Mouse (Mus musculus) CH12.LX (cell line): ENCODE data around the gene Hist1h3b. TPM values are rescaled to one million over a fixed set of nuclear protein-coding genes. Genes with fewer than 3 reads are reported as not detected.

Experiments used
- DNase-seq: peaks from one replicate; pipeline ENCODE4 v3.0.0-alpha.2; 2013; ENCODE audit errors: extremely low read depth
- H3K27ac ChIP-seq: 2 replicates; pipeline ENCODE4 v1.5.1; 2012; ENCODE audit warnings: low read depth, mild to moderate bottlenecking, control low read depth, moderate library complexity; ENCODE audit not compliant: insufficient read depth
- H3K27me3 ChIP-seq: replicated peaks from 2 replicates; pipeline ENCODE3; 2012; ENCODE audit warnings: inconsistent platforms
- H3K36me3 ChIP-seq, 2 experiments: replicated peaks in 1 of 2; 2 replicates each; pipeline versions ENCODE3 to v1.6.1; 2012; ENCODE audit warnings: inconsistent platforms in 1 of 2, low read length in 1 of 2, mild to moderate bottlenecking in 1 of 2, mixed read lengths in 1 of 2, moderate library complexity in 1 of 2; ENCODE audit not compliant: control insufficient read depth in 1 of 2, insufficient read depth in 1 of 2
- H3K4me1 ChIP-seq, 2 experiments: 2 replicates each; pipeline ENCODE4 v1.6.1; 2012; ENCODE audit warnings: inconsistent platforms in 1 of 2, moderate library complexity in 1 of 2; ENCODE audit not compliant: insufficient read depth in 2 of 2, control insufficient read depth in 1 of 2
- H3K4me2 ChIP-seq: 2 replicates; pipeline ENCODE4 v1.6.1; 2012; ENCODE audit warnings: low read depth, mild to moderate bottlenecking, control low read depth; ENCODE audit not compliant: poor library complexity, insufficient read depth, severe bottlenecking
- H3K4me3 ChIP-seq, 3 experiments: fragments of 150-350 bp in 1 of 3; sonication (generic) in 1 of 3; replicated peaks in 1 of 3; 2 replicates each; pipeline versions ENCODE3 to v1.5.1; 2011 to 2012; ENCODE audit warnings: low read depth in 2 of 3, low read length in 2 of 3, mild to moderate bottlenecking in 2 of 3, moderate library complexity in 2 of 3, control low read depth in 1 of 3, improper control_type of control experiment in 1 of 3, inconsistent platforms in 1 of 3, mixed read lengths in 1 of 3; ENCODE audit not compliant: poor library complexity in 1 of 3
- H3K79me2 ChIP-seq: replicated peaks from 2 replicates; pipeline ENCODE4 v1.6.1; 2012; ENCODE audit warnings: mild to moderate bottlenecking, moderate library complexity; ENCODE audit not compliant: control insufficient read depth, poor library complexity, insufficient read depth, severe bottlenecking; ENCODE audit errors: extremely low read depth
- H3K9ac ChIP-seq: 2 replicates; pipeline ENCODE4 v1.6.1; 2012; ENCODE audit warnings: low read depth, mild to moderate bottlenecking, control low read depth, moderate library complexity; ENCODE audit not compliant: insufficient read depth
- H3K9me3 ChIP-seq: replicated peaks from 2 replicates; pipeline ENCODE3; 2012; ENCODE audit warnings: low read length, inconsistent platforms, mixed read lengths
- BHLHE40 ChIP-seq: IDR thresholded peaks from 2 replicates; pipeline ENCODE4 v1.6.1; 2011; ENCODE audit warnings: mild to moderate bottlenecking, low read depth, low read length, improper control_type of control experiment
- CHD1 ChIP-seq: IDR thresholded peaks from 2 replicates; pipeline ENCODE4 v1.6.1; 2012; ENCODE audit warnings: low read depth, low read length, improper control_type of control experiment, inconsistent platforms
- E2F4 ChIP-seq: IDR thresholded peaks from 2 replicates; pipeline ENCODE4 v1.6.1; 2011; ENCODE audit warnings: low read depth, low read length, improper control_type of control experiment; ENCODE audit not compliant: insufficient replicate concordance
- ELF1 ChIP-seq: IDR thresholded peaks from 2 replicates; pipeline ENCODE4 v1.6.1; 2014; ENCODE audit warnings: low read depth, mild to moderate bottlenecking, inconsistent platforms, low read length, improper control_type of control experiment
- ETS1 ChIP-seq: conservative IDR thresholded peaks from 2 replicates; pipeline ENCODE4 v1.6.1; 2012; ENCODE audit warnings: low read depth, mild to moderate bottlenecking, inconsistent platforms, low read length, improper control_type of control experiment, moderate library complexity
- GABPA ChIP-seq: IDR thresholded peaks from 2 replicates; pipeline ENCODE4 v1.6.1; 2012; ENCODE audit warnings: low read depth, low read length, improper control_type of control experiment, inconsistent platforms; ENCODE audit not compliant: insufficient replicate concordance
- HCFC1 ChIP-seq: IDR thresholded peaks from 2 replicates; pipeline ENCODE4 v1.6.1; 2012; ENCODE audit warnings: low read depth, mild to moderate bottlenecking, inconsistent platforms, low read length, improper control_type of control experiment
- IRF4 ChIP-seq: IDR thresholded peaks from 2 replicates; pipeline ENCODE4 v1.6.1; 2014; ENCODE audit warnings: low read depth, mild to moderate bottlenecking, inconsistent platforms, low read length, improper control_type of control experiment
- JUN ChIP-seq: IDR thresholded peaks from 2 replicates; pipeline ENCODE4 v1.6.1; 2011; ENCODE audit warnings: low read depth, mild to moderate bottlenecking, low read length, improper control_type of control experiment, moderate library complexity; ENCODE audit not compliant: insufficient read depth
- JUND ChIP-seq: conservative IDR thresholded peaks from 2 replicates; pipeline ENCODE4 v1.6.1; 2011; ENCODE audit warnings: low read depth, low read length, improper control_type of control experiment
- KAT2A ChIP-seq: IDR thresholded peaks from 2 replicates; pipeline ENCODE4 v1.6.1; 2012; ENCODE audit warnings: low read length, improper control_type of control experiment, inconsistent platforms; ENCODE audit not compliant: insufficient replicate concordance
- MAFK ChIP-seq: IDR thresholded peaks from 2 replicates; pipeline ENCODE4 v1.6.1; 2011; ENCODE audit warnings: low read length, improper control_type of control experiment; ENCODE audit not compliant: insufficient replicate concordance
- MAX ChIP-seq: IDR thresholded peaks from 2 replicates; pipeline ENCODE4 v1.6.1; 2011; ENCODE audit warnings: low read length, improper control_type of control experiment
- MAZ ChIP-seq: IDR thresholded peaks from 2 replicates; pipeline ENCODE4 v1.6.1; 2012; ENCODE audit warnings: low read depth, mild to moderate bottlenecking, inconsistent platforms, low read length, improper control_type of control experiment, moderate library complexity
- MEF2A ChIP-seq: IDR thresholded peaks from 2 replicates; pipeline ENCODE4 v1.6.1; 2014; ENCODE audit warnings: low read depth, mild to moderate bottlenecking, inconsistent platforms, low read length, improper control_type of control experiment, borderline replicate concordance
- MYC ChIP-seq: IDR thresholded peaks from 2 replicates; pipeline ENCODE4 v1.6.1; 2011; ENCODE audit warnings: low read depth, mild to moderate bottlenecking, improper control_type of control experiment, low read length
- NELFE ChIP-seq: IDR thresholded peaks from 2 replicates; pipeline ENCODE4 v1.6.1; 2011; ENCODE audit warnings: low read depth, low read length, improper control_type of control experiment
- PAX5 ChIP-seq: IDR thresholded peaks from 2 replicates; pipeline ENCODE4 v1.6.1; 2012; ENCODE audit warnings: low read length, inconsistent platforms, mixed read lengths
- POLR2A ChIP-seq: IDR thresholded peaks from 2 replicates; pipeline ENCODE4 v1.6.1; 2011; ENCODE audit warnings: low read depth, mild to moderate bottlenecking, improper control_type of control experiment, low read length
- POLR2AphosphoS2 ChIP-seq: IDR thresholded peaks from 2 replicates; pipeline ENCODE4 v1.6.1; 2011; ENCODE audit warnings: low read depth, low read length, improper control_type of control experiment
- RCOR1 ChIP-seq: conservative IDR thresholded peaks from 2 replicates; pipeline ENCODE4 v1.6.1; 2012; ENCODE audit warnings: low read depth, mild to moderate bottlenecking, inconsistent platforms, low read length, improper control_type of control experiment
- SIN3A ChIP-seq: IDR thresholded peaks from 2 replicates; pipeline ENCODE4 v1.6.1; 2012; ENCODE audit warnings: low read length, improper control_type of control experiment, inconsistent platforms
- SMC3 ChIP-seq: IDR thresholded peaks from 2 replicates; pipeline ENCODE4 v1.6.1; 2011; ENCODE audit warnings: low read depth, low read length, improper control_type of control experiment
- TBP ChIP-seq: conservative IDR thresholded peaks from 2 replicates; pipeline ENCODE4 v1.6.1; 2011; ENCODE audit warnings: low read depth, low read length, improper control_type of control experiment
- TCF12 ChIP-seq: IDR thresholded peaks from 2 replicates; pipeline ENCODE4 v1.6.1; 2014; ENCODE audit warnings: low read depth, mild to moderate bottlenecking, inconsistent platforms, low read length, improper control_type of control experiment
- UBTF ChIP-seq: IDR thresholded peaks from 2 replicates; pipeline ENCODE4 v1.6.1; 2012; ENCODE audit warnings: low read depth, mild to moderate bottlenecking, inconsistent platforms, low read length, improper control_type of control experiment, moderate library complexity
- USF2 ChIP-seq: conservative IDR thresholded peaks from 2 replicates; pipeline ENCODE4 v1.6.1; 2011; ENCODE audit warnings: low read depth, low read length, improper control_type of control experiment
- ZMIZ1 ChIP-seq: IDR thresholded peaks from 2 replicates; pipeline ENCODE4 v1.6.1; 2012; ENCODE audit warnings: low read depth, mild to moderate bottlenecking, inconsistent platforms, low read length, improper control_type of control experiment
- ZNF384 ChIP-seq: IDR thresholded peaks from 2 replicates; pipeline ENCODE4 v1.6.1; 2012; ENCODE audit warnings: low read depth, low read length, improper control_type of control experiment, inconsistent platforms
- dilution Hi-C: fragments of 300-500 bp; cut with MboI; formaldehyde crosslinking; loops from 2 replicates; pipeline ENCODE4 v1.14.3; 2020; ENCODE audit warnings: low sequenced_read_pairs; ENCODE audit not compliant: extremely low pct_unique_long_range_greater_than_20kb, extremely low pct_ligation_motif_present
- in situ Hi-C: fragments of 300-500 bp; cut with MboI; formaldehyde crosslinking; loops from 3 replicates; pipeline ENCODE4 v1.14.3; 2019; ENCODE audit warnings: low sequenced_read_pairs, low pct_ligation_motif_present, low pct_unique_long_range_greater_than_20kb, mixed read lengths
- polyA plus RNA-seq: library from polyadenylated mRNA; unstranded; fragments of >175 nt; gene quantifications from 2 replicates; pipeline ENCODE4 v1.2.1, GENCODE M21; 2012; ENCODE audit warnings: low read depth; ENCODE audit not compliant: insufficient read length
- total RNA-seq, 2 experiments: library from RNA; depleted of rRNA; stranded (reverse); fragments of 300-350 nt in 1 of 2; fragments of >200 nt in 1 of 2; gene quantifications; 2 replicates each; pipeline ENCODE4 v1.2.3; 2012 to 2014

The Hist1h3b gene
- total and polyA plus RNA-seq, 3 experiments, result 5.5 to 2,096 (median 44.0) TPM

GRCm38 (mm10) chr13:23756790-23757189, 4.7 kb downstream of the Hist1h3b start, which contains the start of gene Hist1h4b:
Gene Hist1h4b (plus strand): TSS chr13:23757013.
- no peaks in the 10 kb centered on the region for H3K79me2 ChIP-seq
- peak within 1 kb of the TSS; percentile 86 for H3K27ac ChIP-seq
- in situ Hi-C loops, result loop anchor here (25.0 kb wide), 1 partner anchor 1719 kb away; the partner anchor contains the start of genes Hist1h2ag, Hist1h2ah, Hist1h2bj and Hist1h2bk
- peak within 1 kb of the TSS; percentile 98 for H3K4me2 ChIP-seq
- TF ChIP-seq BHLHE40 (peak; percentile 55; the same call in 1 of the 2 replicates), JUND (no peak), MYC (peak; percentile 26; the same call in 1 of the 2 replicates), KAT2A (no peak), NELFE (peak; percentile 100), TBP (peak; percentile 99), GABPA (no peak), RCOR1 (peak; percentile 92), SIN3A (peak; percentile 89; the same call in 1 of the 2 replicates), PAX5 (no peak), MEF2A (peak; percentile 15; the same call in 1 of the 2 replicates), MAZ (no peak), ZMIZ1 (peak; percentile 99), TCF12 (peak; percentile 89), UBTF (no peak; the same call in none of the 2 replicates), POLR2A (peak; percentile 98; the same call in 1 of the 2 replicates), MAFK (no peak), E2F4 (peak; percentile 82; the same call in 1 of the 2 replicates), HCFC1 (peak; percentile 83), POLR2AphosphoS2 (peak; percentile 98)
- H3K27me3 ChIP-seq, result no peaks in the 10 kb centered on the region
- dilution Hi-C loops, result no loop called here
- H3K9me3 ChIP-seq, result no peaks in the 10 kb centered on the region
- peak; percentile 97 for DNase-seq
- peak within 1 kb of the TSS; percentile 90 for H3K9ac ChIP-seq
- peak within 1 kb of the TSS; percentile 1 to 51 (median 35) for H3K4me3 ChIP-seq
- H3K36me3 ChIP-seq, result no peaks in the 10 kb centered on the region
- H3K4me1 ChIP-seq, result peaks cover 3 to 44% of the 10 kb centered on the region in 2 experiments; a peak in 3 of 4 replicates

GRCm38 (mm10) chr13:23757211-23757773, 5.2 kb downstream of the Hist1h3b start:
- Histone ChIP-seq H3K79me2 (no peaks in the 10 kb centered on the region), H3K27ac (peak overlapping the region; percentile 86), H3K27me3 (no peaks in the 10 kb centered on the region), H3K9me3 (no peaks in the 10 kb centered on the region), H3K4me3 (peak overlapping the region; percentile 1 to 51 (median 35)), H3K4me2 (peak overlapping the region; percentile 98), H3K36me3 (no peaks in the 10 kb centered on the region), H3K4me1 (peaks cover 3 to 44% of the 10 kb centered on the region in 2 experiments; a peak in 3 of 4 replicates), H3K9ac (peak overlapping the region; percentile 90)
- DNase-seq, result no peak
- in situ Hi-C loops (loop anchor here (25.0 kb wide), 1 partner anchor 1720 kb away; the partner anchor contains the start of genes Hist1h2ag, Hist1h2ah, Hist1h2bj and Hist1h2bk), dilution Hi-C loops (no loop called here)
- TF ChIP-seq RCOR1 (peak; percentile 43), IRF4 (peak; percentile 4; the same call in 1 of the 2 replicates), JUN (no peak), KAT2A (no peak), NELFE (peak; percentile 95), MAFK (no peak), MAZ (peak; percentile 54; the same call in 1 of the 2 replicates), ELF1 (no peak), ZNF384 (no peak), SMC3 (no peak), USF2 (no peak), MAX (no peak), ETS1 (0 out of 2 replicates have a peak, but pooled peaks have one; percentile 19), TBP (no peak), TCF12 (peak; percentile 24; the same call in 1 of the 2 replicates), UBTF (peak; percentile 93), HCFC1 (no peak), CHD1 (peak; percentile 92; the same call in 1 of the 2 replicates)
